Mouse (Mus musculus) forebrain, embryonic 14.5 days (tissue): ENCODE measurements around the gene Slc25a43. TPM values are rescaled to one million over a fixed set of nuclear protein-coding genes. Genes with fewer than 3 reads are reported as not detected.
"Not testable (repeated sequence)": the region's sequence is repeated elsewhere in the genome, so short reads cannot be mapped to it uniquely, and the experiment has no call there.

Experiments used
- ATAC-seq: fragments of 200-750 bp; cut with Nextera tagmentation; 2 replicates; pipeline ENCODE4 v1.8.0; 2017; ENCODE audit warnings: mild to moderate bottlenecking, moderate library complexity
- DNase-seq: peaks from one replicate; pipeline ENCODE4 v3.0.0-alpha.2; 2015; ENCODE audit warnings: low spot score
- H3K27ac ChIP-seq: fragments of 300-500 bp; sonication (generic); 2 replicates; pipeline ENCODE4 v1.5.1; 2014; ENCODE audit warnings: low read depth, mild to moderate bottlenecking, control low read depth, low read length, moderate library complexity
- H3K27me3 ChIP-seq: fragments of 300-500 bp; sonication (generic); replicated peaks from 2 replicates; pipeline ENCODE4 v1.6.1; 2014; ENCODE audit warnings: low read length, control low read depth, mixed read lengths; ENCODE audit not compliant: control insufficient read depth, insufficient read depth
- H3K36me3 ChIP-seq: fragments of 300-500 bp; sonication (generic); 2 replicates; pipeline ENCODE4 v1.6.1; 2014; ENCODE audit warnings: low read length, control low read depth; ENCODE audit not compliant: control insufficient read depth, insufficient read depth
- H3K4me1 ChIP-seq: fragments of 300-500 bp; sonication (generic); 2 replicates; pipeline ENCODE4 v1.6.1; 2014; ENCODE audit warnings: antibody characterized with exemption, low read length, control low read depth; ENCODE audit not compliant: control insufficient read depth, insufficient read depth
- H3K4me2 ChIP-seq: fragments of 300-500 bp; sonication (generic); 2 replicates; pipeline ENCODE4 v1.6.1; 2014; ENCODE audit warnings: mild to moderate bottlenecking, control low read depth, low read length
- H3K4me3 ChIP-seq: fragments of 300-500 bp; sonication (generic); 2 replicates; pipeline ENCODE4 v1.5.1; 2014; ENCODE audit warnings: low read depth, low read length, control low read depth
- H3K9ac ChIP-seq: fragments of 300-500 bp; sonication (generic); 2 replicates; pipeline ENCODE4 v1.6.1; 2014; ENCODE audit warnings: mild to moderate bottlenecking, low read length, control low read depth, moderate library complexity
- H3K9me3 ChIP-seq: fragments of 300-500 bp; sonication (generic); replicated peaks from 2 replicates; pipeline ENCODE4 v1.6.1; 2016; ENCODE audit warnings: low read length, control low read depth, mixed read lengths; ENCODE audit not compliant: control insufficient read depth
- WGBS: fragments of 180-500 bp; shearing (Covaris S2); extraction: QIAGEN DNeasy Blood & Tissue Kit; methylation state at CpG from one replicate; pipeline ENCODE4 v1.1.7; 2014; 5-methylcytosine and 5-hydroxymethylcytosine counted together
- polyA plus RNA-seq: library from polyadenylated mRNA; unstranded; fragments of >200 nt; fragmentation: Nextera tagmentation; extraction: Ambion mirVana; gene quantifications from 2 replicates; pipeline ENCODE4 v1.2.1, GENCODE M21; 2014

The Slc25a43 gene
- polyA plus RNA-seq, 1 experiment from 2014 or later = 0.51 TPM

DNA sequence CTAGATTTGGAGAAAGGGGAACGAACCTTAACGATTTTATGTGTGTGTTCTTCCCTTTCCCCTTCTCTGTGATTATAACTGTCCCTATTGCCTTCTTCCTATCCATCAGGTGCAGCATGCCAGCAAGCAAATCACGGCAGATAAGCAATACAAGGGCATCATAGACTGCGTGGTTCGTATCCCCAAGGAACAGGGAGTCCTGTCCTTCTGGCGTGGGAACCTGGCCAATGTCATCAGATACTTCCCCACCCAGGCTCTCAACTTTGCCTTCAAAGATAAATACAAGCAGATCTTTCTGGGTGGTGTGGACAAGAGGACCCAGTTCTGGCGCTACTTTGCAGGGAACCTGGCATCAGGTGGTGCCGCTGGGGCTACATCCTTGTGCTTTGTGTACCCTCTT lies 53.3 kb downstream of the Slc25a43 start:
- H3K27me3 ChIP-seq, H3K27ac ChIP-seq, DNase-seq, H3K9me3 ChIP-seq, ATAC-seq, H3K4me1 ChIP-seq: not testable (repeated sequence)
- H3K36me3 ChIP-seq = 0 out of 2 replicates have a peak, but pooled peaks cover 11% of the 10 kb centered on the region
- peak overlapping the region; percentile 72; the same call in 1 of the 2 replicates for H3K9ac ChIP-seq
- H3K4me2 ChIP-seq = peak overlapping the region; percentile 51
- peak overlapping the region; percentile 54 for H3K4me3 ChIP-seq
- 76% methylated on average over 8 of the region's 8 CpGs for WGBS

DNA sequence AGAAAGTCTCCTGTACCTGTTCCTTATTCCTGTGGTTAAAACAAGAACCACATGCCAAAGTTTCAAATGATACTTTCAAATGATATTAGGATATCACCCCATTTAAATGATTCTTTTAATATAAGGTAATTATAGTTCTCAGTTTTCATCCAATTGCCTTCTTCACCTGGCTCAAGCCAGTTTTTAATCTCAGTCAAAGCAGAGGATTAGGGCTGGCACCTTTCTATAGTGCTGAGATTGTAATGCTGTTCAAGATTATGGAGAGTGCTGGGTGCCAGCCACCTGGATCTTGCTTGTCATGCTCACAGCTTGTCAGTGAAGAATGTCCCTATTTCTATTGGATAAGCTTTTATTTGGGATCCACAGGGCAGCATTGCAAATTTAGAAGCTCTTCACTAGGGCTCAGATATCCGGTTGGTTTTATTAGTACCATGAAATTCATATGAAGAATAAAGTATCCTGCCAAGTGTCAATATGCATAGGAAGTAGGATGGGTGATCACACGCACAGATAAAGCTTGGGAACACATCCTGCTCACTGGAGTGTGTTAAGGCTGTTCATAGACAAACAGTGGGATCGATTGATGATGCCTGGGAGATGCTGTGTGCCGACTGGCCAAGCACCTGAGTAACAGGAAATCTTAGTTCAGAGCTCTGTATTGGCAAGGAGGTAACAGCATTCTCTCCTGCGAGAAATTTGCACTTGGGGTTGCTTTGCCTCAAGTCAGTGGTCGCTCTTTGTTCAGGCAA lies 55.8 kb downstream of the Slc25a43 start:
- no peak overlapping the region for H3K4me2 ChIP-seq
- H3K9me3 ChIP-seq = no peaks in the 10 kb centered on the region
- ATAC-seq (no peak), DNase-seq (no peak)
- WGBS = 55% methylated on average over 6 of the region's 6 CpGs
- H3K27ac ChIP-seq = no peak overlapping the region
- H3K4me3 ChIP-seq = no peak overlapping the region
- no peak overlapping the region for H3K9ac ChIP-seq
- H3K4me1 ChIP-seq = no peaks in the 10 kb centered on the region
- 0 out of 2 replicates have a peak, but pooled peaks cover 11% of the 10 kb centered on the region for H3K36me3 ChIP-seq
- no peaks in the 10 kb centered on the region for H3K27me3 ChIP-seq

GRCm38 (mm10) chrX:36803189-36803588 lies 59.7 kb downstream of the Slc25a43 start:
- Histone ChIP-seq H3K27ac (no peak overlapping the region), H3K9me3 (no peaks in the 10 kb centered on the region), H3K4me2 (no peak overlapping the region), H3K4me3 (no peak overlapping the region), H3K27me3 (no peaks in the 10 kb centered on the region), H3K36me3 (0 out of 2 replicates have a peak, but pooled peaks cover 1% of the 10 kb centered on the region), H3K9ac (no peak overlapping the region), H3K4me1 (no peaks in the 10 kb centered on the region; the same call in 1 of the 2 replicates)
- 83% methylated on average over 5 of the region's 5 CpGs for WGBS
- ATAC-seq (no peak), DNase-seq (no peak)

GRCm38 (mm10) chrX:36804196-36804595 lies 60.7 kb downstream of the Slc25a43 start:
- ATAC-seq (no peak), DNase-seq (no peak)
- no peak overlapping the region for H3K4me3 ChIP-seq
- H3K9me3 ChIP-seq = no peaks in the 10 kb centered on the region
- 78% methylated on average over 5 of the region's 5 CpGs for WGBS
- H3K4me1 ChIP-seq = no peaks in the 10 kb centered on the region; the same call in 1 of the 2 replicates
- H3K9ac ChIP-seq = no peak overlapping the region
- H3K27me3 ChIP-seq = no peaks in the 10 kb centered on the region
- no peak overlapping the region for H3K4me2 ChIP-seq
- no peak overlapping the region for H3K27ac ChIP-seq
- no peaks in the 10 kb centered on the region for H3K36me3 ChIP-seq

DNA sequence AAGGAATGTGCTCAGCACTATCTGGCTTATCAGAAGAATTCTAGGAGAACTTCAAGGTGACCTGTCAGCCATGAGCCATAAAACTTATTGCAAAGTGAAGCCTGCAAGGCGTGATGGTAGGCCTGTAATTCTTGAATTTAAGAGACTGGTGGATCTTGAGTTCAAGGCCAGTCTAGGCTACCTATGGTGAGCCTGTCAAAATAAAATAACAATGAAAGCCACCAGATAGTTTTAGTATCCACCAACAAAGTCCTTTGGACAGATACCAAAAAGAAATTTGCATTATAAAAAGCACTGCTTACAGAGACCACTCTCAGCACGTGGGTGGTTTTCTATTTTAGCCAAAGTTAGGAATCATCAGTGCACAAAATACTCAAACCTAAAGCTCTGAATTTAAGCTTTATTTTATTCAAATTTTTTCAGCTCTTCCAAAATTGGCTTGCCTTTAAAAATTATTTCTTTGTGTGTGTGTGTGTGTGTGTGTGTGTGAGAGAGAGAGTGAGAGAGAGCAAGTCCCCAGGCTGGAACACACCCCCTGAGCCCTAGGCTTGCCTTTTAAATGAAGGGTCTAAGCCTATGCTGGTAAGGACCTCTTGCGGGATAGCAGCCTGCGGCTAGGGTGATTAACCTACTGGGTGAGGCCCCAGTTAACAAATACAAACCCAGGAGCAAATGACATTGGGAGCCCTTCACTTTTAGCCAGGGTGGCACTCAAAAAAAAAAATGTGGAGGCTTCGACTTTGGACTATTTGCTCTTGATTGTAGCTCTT lies 62.2 kb downstream of the Slc25a43 start:
- WGBS = 49% methylated on average over 5 of the region's 5 CpGs
- Histone ChIP-seq H3K27me3 (no peaks in the 10 kb centered on the region), H3K27ac (no peak overlapping the region), H3K4me2 (no peak overlapping the region), H3K4me1 (no peaks in the 10 kb centered on the region; the same call in 1 of the 2 replicates), H3K4me3 (no peak overlapping the region), H3K9ac (no peak overlapping the region), H3K36me3 (no peaks in the 10 kb centered on the region), H3K9me3 (no peaks in the 10 kb centered on the region)
- DNase-seq = no peak
- ATAC-seq = no peak

GRCm38 (mm10) chrX:36807360-36808317 lies 64.2 kb downstream of the Slc25a43 start:
- ATAC-seq = peak; percentile 91
- H3K9me3 ChIP-seq = no peaks in the 10 kb centered on the region
- H3K4me3 ChIP-seq = peak overlapping the region; percentile 17
- 35% methylated on average over 45 of the region's 45 CpGs for WGBS
- peak overlapping the region; percentile 47 for H3K4me2 ChIP-seq
- no peaks in the 10 kb centered on the region for H3K36me3 ChIP-seq
- H3K27ac ChIP-seq = peak overlapping the region; percentile 49
- H3K4me1 ChIP-seq = no peaks in the 10 kb centered on the region; the same call in 1 of the 2 replicates
- peak; percentile 86 for DNase-seq
- H3K27me3 ChIP-seq = no peaks in the 10 kb centered on the region
- peak overlapping the region; percentile 48; the same call in 1 of the 2 replicates for H3K9ac ChIP-seq

- Histone ChIP-seq H3K27me3 (no peaks in the 10 kb centered on the region), H3K9ac (no peak overlapping the region), H3K4me3 (peak overlapping the region; percentile 17; the same call in 1 of the 2 replicates), H3K27ac (peak overlapping the region; percentile 49), H3K4me1 (no peaks in the 10 kb centered on the region; the same call in 1 of the 2 replicates), H3K9me3 (no peaks in the 10 kb centered on the region), H3K4me2 (peak overlapping the region; percentile 47; the same call in 1 of the 2 replicates), H3K36me3 (no peaks in the 10 kb centered on the region)
- DNase-seq = no peak
- ATAC-seq = peak; percentile 38; the same call in 1 of the 2 replicates
- WGBS = 76% methylated on average over 6 of the region's 6 CpGs
Observed at GRCm38 (mm10) chrX:36808318-36808683, 64.8 kb downstream of the Slc25a43 start.

DNA sequence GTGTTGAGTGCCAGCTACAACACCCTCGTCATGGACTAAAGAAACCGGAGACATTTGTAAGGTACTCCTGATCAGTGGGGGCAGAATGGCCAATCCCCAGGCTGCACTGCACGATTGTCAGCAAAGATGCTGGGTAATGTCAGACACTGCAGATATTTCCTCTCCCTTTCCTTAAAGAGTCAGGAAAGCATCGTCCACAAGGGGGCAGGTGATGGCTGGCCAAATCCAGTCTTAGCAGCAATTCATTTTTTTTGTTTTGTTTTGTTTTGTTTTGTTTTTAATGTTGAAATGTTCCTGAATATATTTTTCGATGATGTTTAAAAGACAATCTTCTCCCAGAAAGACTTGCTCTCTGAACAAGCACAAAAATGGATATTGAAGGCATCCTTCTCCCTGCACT lies 67.9 kb downstream of the Slc25a43 start:
- no peak for ATAC-seq

More for the DNA sequence above, 67.9 kb downstream of the Slc25a43 start:
- Histone ChIP-seq H3K4me1 (no peaks in the 10 kb centered on the region; the same call in 1 of the 2 replicates), H3K36me3 (no peaks in the 10 kb centered on the region), H3K27ac (no peak overlapping the region), H3K27me3 (no peaks in the 10 kb centered on the region), H3K9me3 (no peaks in the 10 kb centered on the region), H3K4me3 (no peak overlapping the region), H3K4me2 (no peak overlapping the region), H3K9ac (no peak overlapping the region)
- peak; percentile 56 for DNase-seq
- 47% methylated on average over 5 of the region's 5 CpGs for WGBS
